Mouse (Mus musculus) naive thymus-derived CD4-positive, alpha-beta T cell, adult 5 months (primary cell): ENCODE measurements around the gene Rpl37. TPM values are rescaled to one million over a fixed set of nuclear protein-coding genes. Genes with fewer than 3 reads are reported as not detected.

Experiments used
- polyA plus RNA-seq: library from polyadenylated mRNA; unstranded; fragments of 100-300 nt; shearing (Covaris generic); gene quantifications from one replicate; pipeline ENCODE4 v1.2.1, GENCODE M21; 2017

Gene Rpl37
- polyA plus RNA-seq = 1,079 TPM

DNA sequence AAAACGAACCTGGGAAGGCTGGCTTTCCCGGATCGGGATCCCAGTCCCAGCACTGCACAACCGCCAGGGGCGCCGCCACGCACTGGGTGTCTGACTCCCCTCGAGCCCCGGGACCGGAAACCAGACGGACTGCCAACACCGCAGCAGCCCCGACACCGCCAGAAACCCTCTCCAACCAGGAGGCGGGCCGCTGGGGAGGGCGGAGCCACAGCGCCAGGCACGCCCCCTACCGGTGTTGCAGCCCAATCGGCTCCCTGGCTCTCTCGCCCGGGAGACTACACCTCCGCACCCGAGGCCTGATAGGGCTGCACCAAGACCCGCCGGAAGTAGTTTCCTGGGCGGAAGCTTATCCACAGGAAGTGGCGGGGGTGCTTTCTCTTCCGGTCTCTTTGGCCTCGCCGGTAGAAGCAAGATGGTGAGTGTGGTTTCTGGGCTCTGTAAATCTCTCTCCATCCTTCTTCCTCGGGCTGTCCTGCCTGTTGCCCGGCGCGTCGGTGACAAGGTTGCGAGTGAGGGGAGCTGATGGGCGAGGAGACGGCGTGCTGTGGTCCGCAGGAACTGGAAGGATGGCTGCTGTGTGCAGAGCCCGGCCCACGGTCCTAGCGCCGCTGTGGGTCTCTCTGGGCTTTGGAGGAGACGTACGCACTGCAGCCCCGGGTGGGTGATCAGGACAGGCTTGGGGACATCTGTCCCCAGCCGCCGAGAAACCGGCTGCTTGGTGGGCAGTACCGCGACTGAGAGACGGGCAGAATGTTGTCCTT is at the start of gene Rpl37:
Gene Rpl37 (plus strand): TSS at position 376 of the 761 bp plus-strand sequence.

DNA sequence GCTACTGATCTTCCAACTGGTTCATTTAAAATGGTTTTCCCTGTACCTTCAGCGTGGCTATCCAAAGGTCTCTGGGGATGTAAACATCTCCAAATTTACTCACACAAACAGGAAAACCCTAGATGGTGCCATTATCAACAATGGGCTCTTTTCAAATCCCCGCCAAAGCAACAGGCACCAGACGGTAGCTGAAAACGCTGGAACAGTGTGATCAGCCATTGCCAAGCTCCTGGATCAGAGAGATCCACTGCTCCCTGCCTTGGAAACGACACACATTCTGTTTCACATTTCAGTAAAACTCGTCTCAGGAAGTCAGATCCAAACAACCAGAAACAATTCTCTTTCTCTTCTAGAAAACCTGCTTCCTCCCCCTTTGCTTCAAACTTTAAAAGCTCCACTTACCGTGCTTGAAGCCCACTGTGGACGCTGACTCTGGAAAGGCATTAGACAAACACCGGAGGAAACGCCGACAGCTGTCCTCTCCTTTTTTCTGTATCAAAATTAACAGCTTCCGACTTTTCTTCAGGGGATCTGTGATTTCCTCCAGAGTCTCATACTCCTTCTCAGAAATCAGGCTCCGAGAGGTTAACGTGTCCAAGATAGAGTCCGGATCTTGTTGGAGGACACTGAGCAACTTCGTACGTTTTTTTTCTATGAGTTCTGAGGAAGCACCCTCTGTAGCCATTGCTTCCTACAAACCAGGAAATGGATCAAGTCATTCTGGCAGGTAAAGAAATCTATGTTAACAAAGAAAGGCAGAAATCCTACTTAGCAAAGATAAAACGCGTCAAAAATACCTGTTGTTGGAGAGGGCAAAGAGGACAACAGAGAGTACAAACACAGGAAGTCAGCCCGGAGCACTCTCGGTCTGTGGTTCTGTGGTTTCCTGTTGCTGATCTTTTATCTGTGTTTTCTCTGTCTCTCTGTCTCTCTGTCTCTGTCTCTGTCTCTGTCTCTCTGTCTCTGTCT is 8.5 kb upstream of the Rpl37 start, which contains the start of gene Card6:
Gene Card6 (minus strand): TSS at position 854 of the 969 bp plus-strand sequence.

DNA sequence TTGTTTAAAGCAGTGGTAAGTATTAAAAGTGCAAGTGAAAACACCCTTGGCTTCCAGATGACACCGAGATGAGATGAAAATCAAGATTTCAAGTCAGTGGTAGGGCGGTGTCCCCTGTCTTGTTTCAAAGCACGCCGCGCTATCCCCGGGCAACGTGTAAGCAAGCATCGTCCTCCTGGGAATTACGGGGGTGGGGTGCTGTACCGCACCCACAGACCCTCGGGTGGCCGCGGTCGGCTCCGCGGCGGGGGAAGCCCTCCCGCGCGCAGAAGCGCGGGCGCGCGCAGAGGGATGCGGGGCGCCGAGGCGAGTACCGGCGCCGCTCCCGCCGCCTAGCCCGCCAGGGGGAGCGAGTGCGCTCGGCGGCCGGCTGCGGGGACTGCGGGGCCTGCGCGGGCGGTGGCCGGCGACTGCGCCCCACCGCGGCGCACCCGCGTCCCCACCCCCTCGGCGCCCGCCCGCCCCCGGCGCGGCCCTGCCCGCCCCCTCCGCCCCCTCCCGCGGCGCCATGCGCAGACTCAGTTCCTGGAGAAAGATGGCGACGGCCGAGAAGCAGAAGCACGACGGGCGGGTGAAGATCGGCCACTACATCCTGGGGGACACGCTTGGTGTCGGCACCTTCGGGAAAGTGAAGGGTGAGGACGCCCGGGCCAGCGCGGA is 27.0 kb downstream of the Rpl37 start, which contains the start of gene Prkaa1:
Gene Prkaa1 (plus strand): TSS at position 501 of the 660 bp plus-strand sequence.

Other genes with a start within 250 kb of the Rpl37 start
- not detected for gene Mroh2b, start 217.9 kb upstream of the Rpl37 start, polyA plus RNA-seq
- gene C7, start 52.9 kb upstream of the Rpl37 start, polyA plus RNA-seq = not detected
- gene Card6, start 8.1 kb upstream of the Rpl37 start, polyA plus RNA-seq = 78.1 TPM
- gene Prkaa1, start 27.2 kb downstream of the Rpl37 start, polyA plus RNA-seq = 29.8 TPM
- gene Ttc33, start 68.9 kb downstream of the Rpl37 start, polyA plus RNA-seq = 30.5 TPM
- 44.5 TPM for gene Ptger4, start 127.5 kb downstream of the Rpl37 start, polyA plus RNA-seq